Mouse (Mus musculus) ovary, adult 18-20 months (tissue): ENCODE measurements around the gene Rai1.

Experiments used
- DNase-seq: peaks from one replicate; pipeline ENCODE4 v3.0.0; 2022; ENCODE audit warnings: low spot score, mixed read lengths

Rai1 gene

DNA sequence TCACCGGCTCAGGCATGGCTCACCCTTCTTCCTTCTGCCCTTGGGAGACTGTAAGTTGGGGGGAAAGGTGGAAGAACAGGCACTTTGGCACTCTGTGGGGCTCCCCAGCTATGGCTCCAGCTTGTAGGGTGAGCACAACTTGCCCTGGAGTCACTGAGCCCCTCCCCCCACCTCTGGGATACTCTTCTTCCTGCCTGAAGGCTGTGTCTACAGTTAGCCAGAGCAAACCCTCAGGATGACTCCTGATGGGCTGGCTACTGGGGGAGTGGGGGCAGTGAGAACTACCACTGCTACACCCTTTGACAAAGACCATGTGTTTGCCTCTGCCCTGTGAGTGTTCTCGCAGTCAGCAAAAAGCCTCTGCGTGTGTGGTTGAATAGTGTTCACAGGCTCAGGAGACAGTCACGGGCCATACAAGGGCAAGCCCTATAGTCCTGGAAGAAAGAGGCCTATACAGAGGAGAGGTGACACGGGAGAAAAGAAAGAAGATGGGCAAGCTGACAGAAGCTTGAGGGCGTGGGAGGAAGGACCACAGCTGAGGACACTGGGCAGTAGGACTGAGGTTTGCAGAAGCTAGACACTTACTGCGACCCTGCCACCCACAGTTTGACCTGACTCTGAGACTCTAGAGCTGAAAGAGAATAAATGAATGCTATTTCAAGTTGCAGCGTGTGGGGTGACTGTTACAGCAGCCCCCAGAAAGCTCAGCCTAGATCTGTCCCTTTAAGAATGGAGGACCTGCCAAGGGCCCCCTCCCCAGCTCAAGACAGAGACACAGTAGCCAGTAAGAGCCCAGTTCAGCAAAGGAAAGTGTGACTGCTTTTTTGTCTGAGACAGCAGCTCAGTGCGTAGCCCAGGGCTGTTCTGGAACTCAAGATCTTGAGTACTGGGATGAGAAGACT lies 9.7 kb upstream of the Rai1 start:
- DNase-seq = no peak

- no peak for DNase-seq
Observed at GRCm38 (mm10) chr11:60099555-60100186, 5.1 kb upstream of the Rai1 start.

DNA sequence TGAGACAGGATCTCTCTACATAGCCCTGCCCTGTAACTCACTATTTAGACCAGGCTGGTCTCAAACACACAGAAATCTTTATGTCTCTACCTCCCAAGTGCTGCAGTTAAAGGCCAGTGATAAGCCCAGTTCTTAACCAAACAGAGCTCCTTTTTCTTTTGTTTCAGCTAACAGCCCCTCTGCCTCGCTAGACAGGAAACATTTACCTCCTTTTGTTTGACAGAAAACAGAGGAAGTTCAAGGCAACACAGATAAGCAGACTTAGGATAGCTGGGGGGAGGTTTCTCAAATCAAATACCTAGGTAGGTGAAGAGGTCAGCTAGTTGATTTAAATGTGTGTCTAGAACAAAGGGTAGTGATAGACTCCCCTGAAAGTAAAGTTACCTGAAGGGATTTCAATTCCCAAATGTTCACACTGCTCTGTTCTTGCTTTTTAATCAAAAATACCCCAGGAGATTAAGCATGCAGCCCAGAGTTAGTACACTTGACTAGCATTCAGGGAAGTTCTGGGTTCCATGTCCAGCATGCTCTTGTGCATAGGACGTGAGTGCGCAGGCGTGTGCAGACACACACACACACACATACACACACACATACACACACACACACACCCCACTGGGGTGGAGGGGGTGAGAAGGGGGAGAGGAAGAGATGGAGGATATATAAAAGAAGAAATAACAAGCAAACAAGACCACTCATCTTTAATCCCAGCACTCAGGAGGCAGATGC lies 3.8 kb upstream of the Rai1 start:
- DNase-seq = no peak

DNA sequence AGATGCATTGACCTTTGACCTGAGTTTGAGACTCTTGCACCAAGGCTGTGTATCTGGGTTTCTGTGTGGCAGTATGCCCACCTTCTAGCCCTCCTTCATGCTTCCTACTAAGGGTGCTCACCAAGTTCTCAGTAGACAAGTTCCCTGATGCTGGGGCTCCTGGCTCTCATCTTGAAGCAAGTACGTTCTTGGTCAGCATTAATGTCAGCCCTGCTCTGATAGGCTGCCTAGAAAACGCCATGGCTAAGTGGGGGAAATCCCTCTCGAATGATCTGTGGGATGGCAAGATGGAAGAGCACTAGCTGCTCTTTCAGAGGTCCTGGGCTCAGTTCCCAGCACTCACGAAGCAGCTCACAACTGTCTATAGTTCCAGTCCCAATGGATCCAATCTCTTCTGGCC lies 2.8 kb upstream of the Rai1 start:
- no peak for DNase-seq

- DNase-seq = no peak
Observed at GRCm38 (mm10) chr11:60102664-60103063, 2.1 kb upstream of the Rai1 start.

DNA sequence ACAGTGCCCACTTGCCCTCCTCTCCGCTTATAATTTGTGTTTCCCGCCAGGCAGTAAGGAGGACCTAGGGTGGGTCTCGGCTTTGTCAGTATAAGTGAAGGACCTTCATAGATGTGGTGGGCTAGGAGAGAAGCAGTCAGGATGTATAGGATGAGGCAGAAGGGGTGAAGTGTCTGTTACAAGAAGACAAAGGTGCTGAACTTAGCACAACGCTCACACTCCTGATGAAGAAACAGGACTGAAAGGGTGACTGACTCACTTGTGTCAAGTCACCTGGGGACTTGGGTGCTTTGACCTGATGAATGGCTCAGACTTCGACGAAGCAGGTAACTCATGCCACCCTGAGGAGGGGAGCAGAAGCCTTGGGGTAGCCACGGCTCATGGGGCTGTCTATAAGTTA lies 1.2 kb upstream of the Rai1 start:
- DNase-seq = no peak

GRCm38 (mm10) chr11:60105593-60106542 lies 1.1 kb downstream of the Rai1 start:
- DNase-seq = peak; percentile 45

DNA sequence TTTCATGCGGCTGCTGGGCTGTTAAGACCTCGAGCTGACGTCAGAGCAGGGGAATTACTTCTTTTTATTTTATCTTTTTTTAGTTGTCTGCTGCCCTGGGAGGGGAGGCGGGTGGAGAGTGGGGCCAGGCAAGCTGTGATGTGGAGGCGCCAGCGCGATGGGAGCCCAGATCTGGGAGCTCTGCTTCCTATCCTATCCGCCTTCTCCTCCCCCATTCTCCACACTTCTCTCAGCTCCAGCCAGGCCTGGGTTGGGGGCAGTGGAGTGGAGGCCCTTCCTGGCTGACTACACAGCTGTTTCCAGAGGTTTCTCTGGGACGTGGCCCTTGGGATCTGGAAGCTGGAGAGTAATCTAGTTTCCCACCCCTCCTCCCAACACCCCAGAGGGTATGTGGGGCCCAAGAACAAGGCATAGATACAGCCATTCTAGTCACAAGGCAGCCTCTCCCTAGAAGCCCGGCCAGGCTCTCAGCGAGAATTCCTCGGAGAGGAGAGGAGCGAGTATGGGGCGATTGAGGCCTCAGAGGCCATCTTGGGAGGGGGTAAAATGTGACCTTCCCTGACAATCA lies 1.8 kb downstream of the Rai1 start:
- peak; percentile 52 for DNase-seq

DNA sequence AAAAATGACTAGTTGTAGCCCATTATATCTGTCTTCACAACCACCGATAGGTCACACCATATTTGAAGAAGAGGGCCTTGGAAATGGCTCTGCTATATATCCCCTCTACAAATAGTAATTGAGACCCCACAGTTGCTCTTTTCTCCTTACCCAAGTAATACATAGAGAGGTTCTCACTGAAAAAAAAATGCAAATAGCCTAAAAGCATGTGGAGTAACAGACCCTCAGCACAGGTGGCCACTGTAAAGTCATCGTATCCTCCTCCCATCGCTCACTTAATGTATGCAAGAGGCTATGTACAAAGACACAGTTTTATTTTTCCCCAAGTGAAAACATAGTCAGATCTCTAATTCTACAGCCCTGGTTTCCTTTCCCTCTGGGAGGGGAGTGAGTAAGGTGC lies 2.6 kb downstream of the Rai1 start:
- DNase-seq = no peak

DNA sequence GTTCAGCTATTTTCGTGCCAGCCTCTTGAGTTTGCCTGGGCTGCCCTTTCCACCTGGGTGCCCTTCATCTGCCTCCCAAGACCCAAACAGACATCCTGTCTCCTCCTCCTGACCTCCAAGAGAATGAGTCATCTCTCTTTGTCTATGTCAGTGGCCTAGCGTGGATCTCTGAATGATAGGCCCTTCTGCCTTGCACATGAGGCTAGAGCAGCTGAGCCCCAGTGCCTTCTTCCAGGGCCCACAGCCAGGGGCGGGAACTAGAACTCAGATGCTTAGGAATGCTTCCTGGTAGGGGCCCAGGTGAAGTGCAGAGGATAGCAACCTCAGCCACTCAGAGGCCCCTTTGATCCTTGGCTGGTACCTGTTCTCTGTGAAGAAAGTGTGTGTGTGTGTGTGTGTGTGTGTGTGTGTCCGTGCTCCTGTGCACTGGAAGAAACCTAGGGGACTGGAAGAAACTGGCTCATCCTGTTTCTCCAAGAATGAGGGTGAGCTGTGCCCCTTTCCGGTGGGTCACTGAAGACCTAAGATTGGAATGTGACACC lies 3.9 kb downstream of the Rai1 start:
- peak; percentile 40 for DNase-seq

DNA sequence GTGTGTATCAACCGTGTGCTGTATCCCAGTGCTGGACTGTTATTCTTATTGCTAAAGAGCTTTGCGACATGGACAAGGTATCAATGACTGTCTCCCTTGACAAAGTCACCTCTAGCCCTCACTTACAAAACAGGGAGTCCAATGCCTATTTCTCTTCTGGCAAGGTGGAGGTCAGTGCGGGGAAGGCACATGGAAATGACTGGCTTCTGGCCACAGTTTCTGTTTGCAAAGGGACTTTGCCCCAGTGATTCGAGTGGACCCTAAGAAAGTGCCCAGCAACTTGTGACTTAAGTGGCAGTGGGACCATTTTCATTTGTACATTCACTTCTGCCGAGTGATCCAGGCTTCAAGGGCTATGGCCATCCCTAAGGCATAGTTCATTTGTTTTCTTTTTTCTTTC lies 5.6 kb downstream of the Rai1 start:
- DNase-seq = no peak

- no peak for DNase-seq
Observed at GRCm38 (mm10) chr11:60111576-60111975, 6.8 kb downstream of the Rai1 start.

- no peak for DNase-seq
Observed at GRCm38 (mm10) chr11:60113624-60114023, 8.8 kb downstream of the Rai1 start.

DNA sequence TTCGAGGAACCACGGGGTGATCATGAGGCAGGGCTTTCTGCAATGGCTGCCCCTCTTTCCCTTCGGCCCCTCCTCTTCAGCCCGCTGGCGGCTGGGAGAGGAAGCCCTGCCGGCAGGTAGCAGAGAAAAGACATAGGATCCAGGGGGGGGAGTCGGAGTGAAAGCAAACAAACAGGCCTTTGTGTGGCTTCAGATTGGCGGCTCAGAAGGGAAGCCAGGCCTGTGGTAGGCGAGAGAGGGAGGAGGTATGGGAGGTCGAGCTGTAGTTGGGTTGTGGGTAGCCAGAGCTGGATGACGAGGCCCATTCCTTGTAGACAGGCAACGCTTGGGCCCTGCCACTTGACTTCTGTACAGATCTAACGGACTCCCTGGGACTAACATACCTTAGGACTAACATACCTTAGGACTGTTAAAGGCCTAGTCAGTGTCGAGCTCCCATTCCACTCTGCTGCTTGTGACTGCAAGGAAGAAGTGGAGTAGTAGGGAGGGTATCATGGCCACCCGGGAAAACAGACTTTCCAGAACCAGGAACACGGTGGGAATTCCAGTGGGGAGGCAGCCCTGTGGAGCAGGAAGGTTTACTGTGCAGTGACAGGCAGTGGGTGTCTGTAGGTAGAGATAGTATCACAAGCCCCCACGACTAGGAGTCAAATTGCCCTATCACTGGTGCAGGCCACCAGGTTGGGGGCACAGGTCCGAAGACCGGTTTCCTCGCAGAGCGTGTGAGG lies 9.6 kb downstream of the Rai1 start:
- peak; percentile 19 for DNase-seq

- DNase-seq = peak; percentile 96
Observed at GRCm38 (mm10) chr11:60115024-60115538, 10.3 kb downstream of the Rai1 start.

DNA sequence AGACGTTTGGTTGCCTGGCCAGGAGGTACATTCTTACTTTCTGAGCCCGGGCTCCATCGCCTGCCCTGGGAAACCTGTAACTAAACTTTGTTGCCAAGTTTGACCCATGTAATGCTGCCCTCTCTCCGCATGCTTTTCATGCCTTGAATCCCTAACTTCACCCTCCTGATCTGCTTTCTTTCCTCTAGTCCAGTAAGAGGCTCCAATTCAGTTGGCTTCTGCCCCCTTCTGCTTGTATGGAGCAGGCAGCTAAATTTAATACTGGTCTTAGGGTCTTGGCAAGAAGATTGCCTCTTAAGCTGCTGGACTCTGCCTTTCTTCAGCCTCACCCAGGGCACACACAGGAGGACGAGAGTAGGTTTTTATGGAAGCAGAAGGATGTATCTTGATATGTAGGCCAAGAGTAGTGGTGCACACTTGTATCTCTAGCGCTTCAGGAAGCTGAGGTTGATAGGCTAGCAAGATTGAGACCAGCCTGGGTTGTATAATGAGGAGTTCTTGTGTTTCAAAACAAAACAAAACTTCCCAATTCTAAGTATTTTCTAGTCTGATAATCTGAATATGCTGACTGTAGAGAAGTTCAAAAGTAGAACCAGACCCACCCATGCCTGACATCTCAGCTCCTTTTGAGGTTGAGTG lies 10.9 kb downstream of the Rai1 start:
- DNase-seq = no peak

- no peak for DNase-seq
Observed at GRCm38 (mm10) chr11:60120586-60121262, 15.9 kb downstream of the Rai1 start.

GRCm38 (mm10) chr11:60122611-60123010 lies 17.8 kb downstream of the Rai1 start:
- no peak for DNase-seq

- no peak for DNase-seq
Observed at GRCm38 (mm10) chr11:60127048-60127447, 22.2 kb downstream of the Rai1 start.
